Mouse (Mus musculus) intestine, postnatal 0 days (tissue): ENCODE measurements around the gene Cdk6. TPM values are rescaled to one million over a fixed set of nuclear protein-coding genes. Genes with fewer than 3 reads are reported as not detected.

Experiments used
- ATAC-seq: fragments of 200-750 bp; cut with Nextera tagmentation; 2 replicates; pipeline ENCODE4 v1.8.0; 2017; ENCODE audit warnings: mild to moderate bottlenecking, moderate TSS enrichment, moderate library complexity
- H3K27ac ChIP-seq: fragments of 300-500 bp; sonication (generic); 2 replicates; pipeline ENCODE4 v1.5.1; 2014; ENCODE audit warnings: mild to moderate bottlenecking, low read depth, low read length, moderate library complexity
- H3K27me3 ChIP-seq: fragments of 300-500 bp; sonication (generic); replicated peaks from 2 replicates; pipeline ENCODE4 v1.6.1; 2014; ENCODE audit warnings: low read length, mixed read lengths; ENCODE audit not compliant: control insufficient read depth, insufficient read depth
- H3K36me3 ChIP-seq: fragments of 300-500 bp; sonication (generic); 2 replicates; pipeline ENCODE4 v1.6.1; 2014; ENCODE audit warnings: mild to moderate bottlenecking, moderate library complexity; ENCODE audit not compliant: control insufficient read depth, insufficient read depth
- H3K4me1 ChIP-seq: fragments of 300-500 bp; sonication (generic); replicated peaks from 2 replicates; pipeline ENCODE4 v1.6.1; 2014; ENCODE audit warnings: antibody characterized with exemption, low read length, mixed read lengths; ENCODE audit not compliant: control insufficient read depth, insufficient read depth
- H3K4me2 ChIP-seq: fragments of 300-500 bp; sonication (generic); replicated peaks from 2 replicates; pipeline ENCODE4 v1.6.1; 2014; ENCODE audit warnings: low read depth, mild to moderate bottlenecking, moderate library complexity
- H3K4me3 ChIP-seq: fragments of 300-500 bp; sonication (generic); 2 replicates; pipeline ENCODE4 v1.5.1; 2014; ENCODE audit warnings: low read depth, low read length
- H3K9ac ChIP-seq: fragments of 300-500 bp; sonication (generic); 2 replicates; pipeline ENCODE4 v1.6.1; 2014; ENCODE audit warnings: mild to moderate bottlenecking, low read depth, low read length
- H3K9me3 ChIP-seq: fragments of 300-500 bp; sonication (generic); 2 replicates; pipeline ENCODE4 v1.6.1; 2016; ENCODE audit warnings: mixed run types; ENCODE audit not compliant: control insufficient read depth
- CTCF ChIP-seq: sonication (generic); IDR thresholded peaks from 2 replicates; pipeline ENCODE4 v1.5.1; 2016; ENCODE audit warnings: low read depth, mild to moderate bottlenecking, control low read depth, antibody characterized with exemption, moderate library complexity
- WGBS: fragments of 180-500 bp; shearing (Covaris S2); extraction: QIAGEN DNeasy Blood & Tissue Kit; methylation state at CpG from one replicate; pipeline ENCODE4 v1.1.7; 2014; 5-methylcytosine and 5-hydroxymethylcytosine counted together
- polyA plus RNA-seq: library from polyadenylated mRNA; unstranded; fragments of >200 nt; fragmentation: Nextera tagmentation; extraction: Ambion mirVana; gene quantifications from 2 replicates; pipeline ENCODE4 v1.2.1, GENCODE M21; 2015

The Cdk6 gene
- polyA plus RNA-seq, 1 experiment from 2014 or later: 13.2 TPM

GRCm38 (mm10) chr5:3392856-3393255 is 51.6 kb downstream of the Cdk6 start:
- Histone ChIP-seq H3K36me3 (no peaks in the 10 kb centered on the region), H3K9ac (no peak overlapping the region)
- ATAC-seq: no peak

GRCm38 (mm10) chr5:3394145-3394544 is 52.9 kb downstream of the Cdk6 start:
- H3K9me3 ChIP-seq: no peaks in the 10 kb centered on the region
- no peak overlapping the region for H3K4me2 ChIP-seq
- H3K4me1 ChIP-seq: no peaks in the 10 kb centered on the region
- no peaks in the 10 kb centered on the region for H3K36me3 ChIP-seq
- H3K27ac ChIP-seq: no peak overlapping the region
- ATAC-seq: no peak
- H3K9ac ChIP-seq: no peak overlapping the region
- 87% methylated on average over 7 of the region's 7 CpGs for WGBS
- no peaks in the 10 kb centered on the region for H3K27me3 ChIP-seq
- no peak for TF ChIP-seq CTCF
- H3K4me3 ChIP-seq: no peak overlapping the region

More at GRCm38 (mm10) chr5:3392856-3393255, 51.6 kb downstream of the Cdk6 start:
- Histone ChIP-seq H3K4me1 (no peaks in the 10 kb centered on the region), H3K27ac (no peak overlapping the region), H3K4me2 (no peak overlapping the region), H3K27me3 (no peaks in the 10 kb centered on the region), H3K4me3 (no peak overlapping the region), H3K9me3 (no peaks in the 10 kb centered on the region)
- no peak for TF ChIP-seq CTCF
- 65% methylated on average over 3 of the region's 3 CpGs for WGBS

DNA sequence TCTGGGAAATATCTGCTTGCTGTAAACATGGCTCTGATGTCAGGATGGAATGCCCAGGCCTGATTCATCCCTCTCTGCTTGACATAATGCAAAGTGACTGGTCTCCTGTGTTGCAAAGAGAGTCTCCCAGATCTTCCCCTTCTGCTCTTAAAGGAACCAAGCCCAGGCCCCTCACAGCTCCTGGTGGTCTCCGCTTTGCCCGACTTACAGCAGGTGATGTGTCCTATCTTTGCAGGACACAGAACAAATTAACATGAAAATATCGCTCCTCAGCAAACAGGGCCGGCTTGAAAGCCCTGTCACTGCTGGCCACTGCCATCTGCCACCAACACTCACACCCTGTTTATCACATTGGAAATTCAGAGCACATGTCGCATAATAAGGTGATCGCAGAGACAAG is 53.7 kb downstream of the Cdk6 start:
- no peak overlapping the region for H3K27ac ChIP-seq
- H3K4me3 ChIP-seq: no peak overlapping the region

GRCm38 (mm10) chr5:3396214-3396613 is 54.9 kb downstream of the Cdk6 start:
- ATAC-seq: no peak
- 75% methylated on average over 6 of the region's 6 CpGs for WGBS
- no peaks in the 10 kb centered on the region for H3K9me3 ChIP-seq

More for the DNA sequence above, 53.7 kb downstream of the Cdk6 start:
- WGBS: 80% methylated on average over 6 of the region's 6 CpGs
- Histone ChIP-seq H3K9ac (no peak overlapping the region), H3K27me3 (no peaks in the 10 kb centered on the region), H3K36me3 (no peaks in the 10 kb centered on the region), H3K9me3 (no peaks in the 10 kb centered on the region), H3K4me1 (no peaks in the 10 kb centered on the region), H3K4me2 (no peak overlapping the region)
- no peak for ATAC-seq
- TF ChIP-seq CTCF: no peak

GRCm38 (mm10) chr5:3396910-3397575 is 55.8 kb downstream of the Cdk6 start:
- no peak for TF ChIP-seq CTCF

More at GRCm38 (mm10) chr5:3396214-3396613, 54.9 kb downstream of the Cdk6 start:
- no peak overlapping the region for H3K4me2 ChIP-seq
- H3K27me3 ChIP-seq: no peaks in the 10 kb centered on the region
- no peaks in the 10 kb centered on the region for H3K4me1 ChIP-seq
- TF ChIP-seq CTCF: no peak
- H3K9ac ChIP-seq: no peak overlapping the region
- H3K4me3 ChIP-seq: no peak overlapping the region
- H3K36me3 ChIP-seq: no peaks in the 10 kb centered on the region
- H3K27ac ChIP-seq: no peak overlapping the region

GRCm38 (mm10) chr5:3399784-3400494 is 58.7 kb downstream of the Cdk6 start:
- Histone ChIP-seq H3K4me2 (no peak overlapping the region), H3K4me3 (no peak overlapping the region), H3K27ac (no peak overlapping the region), H3K4me1 (no peaks in the 10 kb centered on the region), H3K36me3 (no peaks in the 10 kb centered on the region), H3K9ac (no peak overlapping the region), H3K27me3 (no peaks in the 10 kb centered on the region), H3K9me3 (no peaks in the 10 kb centered on the region)
- WGBS: 79% methylated on average over 7 of the region's 7 CpGs
- no peak for TF ChIP-seq CTCF
- ATAC-seq: no peak

More at GRCm38 (mm10) chr5:3396910-3397575, 55.8 kb downstream of the Cdk6 start:
- no peak overlapping the region for H3K4me3 ChIP-seq
- 84% methylated on average over 11 of the region's 11 CpGs for WGBS
- H3K4me1 ChIP-seq: no peaks in the 10 kb centered on the region
- H3K9ac ChIP-seq: no peak overlapping the region
- H3K9me3 ChIP-seq: no peaks in the 10 kb centered on the region
- no peaks in the 10 kb centered on the region for H3K27me3 ChIP-seq
- no peak overlapping the region for H3K27ac ChIP-seq
- H3K36me3 ChIP-seq: no peaks in the 10 kb centered on the region
- no peak overlapping the region for H3K4me2 ChIP-seq
- no peak for ATAC-seq
